Comparison of ENCODE assay signal across 13 mouse cellular contexts in genomic region chr1:152581127-152581905, GRCm38 (mm10).
A peak's percentile ranks its signal among the peaks of the same experiment; 100 is the strongest.
DNase-seq lines count a peak whose midpoint lies in the region; ATAC-seq lines count a peak whose summit lies in the region.
"Had no signal": no experiment of that assay in that cellular context is flagged by ENCODE, and none has a peak within 500 bp of the region (broad histone marks: within the 10 kb centered on the region; RNA-seq: fewer than 3 reads in every experiment).

No protein-coding gene starts in this region.

- DNase-seq in forebrain, embryonic 11.5 days (ENCODE audit: low spot score): no peak
- DNase-seq in heart, postnatal 14 days: no peak
- DNase-seq in right cerebral cortex, adult 18-20 months: peak; percentile 33
- DNase-seq in right cerebral cortex, postnatal 36 days (ENCODE audit: low spot score in 2 of 2): no peak
- peak; percentile 63 for DNase-seq in yolk sac, embryonic 10.5 days (ENCODE audit: low spot score)
- no peak for DNase-seq in cerebellum, adult 18-20 months
- DNase-seq: lung, embryonic 14.5 days; midbrain, embryonic 14.5 days had no signal

- WGBS in forebrain, embryonic 16.5 days: 72% methylated on average over 13 of the region's 13 CpGs
- WGBS in forebrain, embryonic 11.5 days: 78% methylated on average over 13 of the region's 13 CpGs
- 54% methylated on average over 13 of the region's 13 CpGs for WGBS in heart, embryonic 16.5 days

- H3K9me3 ChIP-seq in forebrain, embryonic 16.5 days (ENCODE audit: control insufficient read depth, low read length): no peaks in the 10 kb centered on the region
- H3K9me3 ChIP-seq in forebrain, embryonic 11.5 days (ENCODE audit: control insufficient read depth, low read length): no peaks in the 10 kb centered on the region
- H3K9me3 ChIP-seq in heart, embryonic 16.5 days (replicated peaks; ENCODE audit: control insufficient read depth, low read length): no peaks in the 10 kb centered on the region
- H3K9me3 ChIP-seq: hindbrain, embryonic 15.5 days had no signal

- ATAC-seq in forebrain, embryonic 16.5 days: peak; percentile 41
- ATAC-seq in forebrain, embryonic 11.5 days (replicated peaks; ENCODE audit: low FRiP score): no peak
- ATAC-seq in heart, embryonic 16.5 days (replicated peaks; ENCODE audit: extremely low read depth, insufficient read depth, low FRiP score): no peak

- H3K4me2 ChIP-seq in forebrain, embryonic 16.5 days (ENCODE audit: low read length): no peak overlapping the region
- no peak overlapping the region for H3K4me2 ChIP-seq in forebrain, embryonic 11.5 days (ENCODE audit: low read depth, low read length, severe bottlenecking)
- no peak overlapping the region for H3K4me2 ChIP-seq in heart, embryonic 16.5 days (ENCODE audit: low read depth, low read length)
- H3K4me2 ChIP-seq: hindbrain, embryonic 15.5 days; lung, embryonic 14.5 days had no signal

- H3K27ac ChIP-seq in forebrain, embryonic 16.5 days (ENCODE audit: low read length): no peak overlapping the region
- H3K27ac ChIP-seq in forebrain, embryonic 11.5 days (ENCODE audit: low read depth, low read length): no peak overlapping the region
- peak overlapping the region; percentile 39; the same call in 1 of the 2 replicates for H3K27ac ChIP-seq in heart, embryonic 16.5 days (ENCODE audit: low read length)
- H3K27ac ChIP-seq: hindbrain, embryonic 15.5 days; layer of hippocampus, adult 2 months had no signal

- no peaks in the 10 kb centered on the region for H3K27me3 ChIP-seq in forebrain, embryonic 16.5 days (replicated peaks; ENCODE audit: control insufficient read depth, insufficient read depth, low read length)
- no peaks in the 10 kb centered on the region for H3K27me3 ChIP-seq in forebrain, embryonic 11.5 days (ENCODE audit: control insufficient read depth, insufficient read depth, low read length)
- H3K27me3 ChIP-seq in heart, embryonic 16.5 days (ENCODE audit: control insufficient read depth, insufficient read depth, low read length): no peaks in the 10 kb centered on the region
- H3K27me3 ChIP-seq: hindbrain, embryonic 15.5 days had no signal

- no peaks in the 10 kb centered on the region for H3K36me3 ChIP-seq in forebrain, embryonic 16.5 days (ENCODE audit: control insufficient read depth, insufficient read depth)
- H3K36me3 ChIP-seq in forebrain, embryonic 11.5 days (ENCODE audit: control insufficient read depth, insufficient read depth, low read length): no peaks in the 10 kb centered on the region
- peaks cover 4% of the 10 kb centered on the region for H3K36me3 ChIP-seq in heart, embryonic 16.5 days (ENCODE audit: control insufficient read depth, insufficient read depth)
- H3K36me3 ChIP-seq: G1E; hindbrain, embryonic 15.5 days had no signal

- no peak overlapping the region for H3K9ac ChIP-seq in forebrain, embryonic 16.5 days (replicated peaks; ENCODE audit: low read depth, low read length)
- H3K9ac ChIP-seq in forebrain, embryonic 11.5 days (ENCODE audit: low read length): no peak overlapping the region
- peak overlapping the region; percentile 7; the same call in 1 of the 2 replicates for H3K9ac ChIP-seq in heart, embryonic 16.5 days (ENCODE audit: low read length)
- H3K9ac ChIP-seq: hindbrain, embryonic 15.5 days; lung, embryonic 14.5 days had no signal

- peaks cover 12% of the 10 kb centered on the region for H3K4me1 ChIP-seq in forebrain, embryonic 16.5 days (replicated peaks; ENCODE audit: control insufficient read depth, insufficient read depth, low read length)
- H3K4me1 ChIP-seq in forebrain, embryonic 11.5 days (replicated peaks; ENCODE audit: control insufficient read depth, insufficient read depth, low read length): peaks cover 7% of the 10 kb centered on the region; the same call in 1 of the 2 replicates
- H3K4me1 ChIP-seq in heart, embryonic 16.5 days (ENCODE audit: control insufficient read depth, insufficient read depth, low read length): peaks cover 35% of the 10 kb centered on the region

- intact Hi-C loops in heart, postnatal 14 days (cut with DNase I): no loop called here

- no peak overlapping the region for H3K4me3 ChIP-seq in forebrain, embryonic 16.5 days (replicated peaks; ENCODE audit: low read length)
- no peak overlapping the region for H3K4me3 ChIP-seq in forebrain, embryonic 11.5 days (ENCODE audit: low read depth, low read length)
- no peak overlapping the region for H3K4me3 ChIP-seq in heart, embryonic 16.5 days (ENCODE audit: low read length)
- H3K4me3 ChIP-seq: hindbrain, embryonic 15.5 days; layer of hippocampus, adult 2 months had no signal

Comparison
In these comparisons a context has a peak if more than half of its experiments do, and no peak if none do; other contexts are left out.
1. DNase-seq: peak in right cerebral cortex, adult 18-20 months (single experiment) and yolk sac, embryonic 10.5 days (single experiment); none in forebrain, embryonic 11.5 days (single experiment), heart, postnatal 14 days (0 of 2), right cerebral cortex, postnatal 36 days (0 of 2) and cerebellum, adult 18-20 months (0 of 2).